16 mouse cellular contexts compared by ENCODE assay signal in the genomic region with DNA sequence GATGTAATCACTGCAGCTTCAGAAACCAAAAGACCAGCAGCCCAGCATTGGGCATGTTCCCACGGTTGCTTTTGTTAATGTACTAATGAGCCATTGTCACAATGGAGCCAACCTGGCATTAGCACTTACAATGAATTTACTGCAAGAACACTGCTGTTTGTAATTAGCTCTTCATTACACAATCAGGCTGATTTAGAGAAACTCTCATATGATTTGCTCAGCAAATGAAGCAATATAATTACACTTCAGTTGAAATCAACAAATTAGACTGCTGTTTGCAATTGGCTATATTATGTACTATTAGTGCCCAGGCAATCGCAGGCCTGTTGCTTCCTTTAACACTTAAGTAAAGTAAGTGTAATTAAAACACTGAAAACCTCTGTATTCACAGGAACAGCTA.
DNase-seq lines count a peak whose midpoint lies in the region; ATAC-seq and TF ChIP-seq lines count a peak whose summit lies in the region.
"Had no signal": no experiment of that assay in that cellular context is flagged by ENCODE, and none has a peak within 500 bp of the region (broad histone marks: within the 10 kb centered on the region; RNA-seq: fewer than 3 reads in every experiment).

No protein-coding gene starts in this region.

- H3K4me3 ChIP-seq in hindbrain, embryonic 14.5 days (replicated peaks; ENCODE audit: low read length) = no peak overlapping the region
- H3K4me3 ChIP-seq in hindbrain, embryonic 10.5 days = no peak overlapping the region
- H3K4me3 ChIP-seq in forebrain, postnatal 0 days (ENCODE audit: low read depth, low read length) = no peak overlapping the region
- H3K4me3 ChIP-seq: limb, embryonic 13.5 days had no signal

- H3K9ac ChIP-seq in hindbrain, embryonic 14.5 days = no peak overlapping the region
- H3K9ac ChIP-seq in forebrain, postnatal 0 days = no peak overlapping the region
- H3K9ac ChIP-seq: limb, embryonic 13.5 days had no signal

- WGBS in hindbrain, embryonic 14.5 days = 62% methylated on average over 2 of the region's 2 CpGs
- 85% methylated on average over 2 of the region's 2 CpGs for WGBS in hindbrain, embryonic 10.5 days
- WGBS in forebrain, postnatal 0 days = 15% methylated on average over 2 of the region's 2 CpGs

- no peak overlapping the region for H3K27ac ChIP-seq in hindbrain, embryonic 14.5 days
- no peak overlapping the region for H3K27ac ChIP-seq in hindbrain, embryonic 10.5 days
- H3K27ac ChIP-seq in forebrain, postnatal 0 days (ENCODE audit: low read depth, low read length) = no peak overlapping the region
- H3K27ac ChIP-seq: limb, embryonic 13.5 days had no signal

- no peaks in the 10 kb centered on the region for H3K27me3 ChIP-seq in hindbrain, embryonic 14.5 days (ENCODE audit: control insufficient read depth, insufficient read depth, low read length)
- no peaks in the 10 kb centered on the region for H3K27me3 ChIP-seq in hindbrain, embryonic 10.5 days (ENCODE audit: insufficient read depth, poor library complexity, severe bottlenecking)
- H3K27me3 ChIP-seq in forebrain, postnatal 0 days (ENCODE audit: insufficient read depth, low read length) = no peaks in the 10 kb centered on the region
- H3K27me3 ChIP-seq: limb, embryonic 13.5 days had no signal

- H3K9me3 ChIP-seq in hindbrain, embryonic 14.5 days (ENCODE audit: control insufficient read depth, low read length) = no peaks in the 10 kb centered on the region
- H3K9me3 ChIP-seq in hindbrain, embryonic 10.5 days = no peaks in the 10 kb centered on the region
- no peaks in the 10 kb centered on the region for H3K9me3 ChIP-seq in forebrain, postnatal 0 days (ENCODE audit: low read length)
- H3K9me3 ChIP-seq: limb, embryonic 13.5 days had no signal

- ATAC-seq in hindbrain, embryonic 14.5 days (ENCODE audit: low FRiP score) = peak; percentile 82
- peak; percentile 95 for ATAC-seq in forebrain, postnatal 0 days

- no peak for TF ChIP-seq CTCF in forebrain, postnatal 0 days (IDR thresholded peaks at IDR 0.05; ENCODE audit: low read depth)

- no peak overlapping the region for H3K4me2 ChIP-seq in hindbrain, embryonic 14.5 days (replicated peaks)
- H3K4me2 ChIP-seq in forebrain, postnatal 0 days (ENCODE audit: low read depth) = no peak overlapping the region
- H3K4me2 ChIP-seq: limb, embryonic 13.5 days had no signal

- H3K36me3 ChIP-seq in hindbrain, embryonic 14.5 days (replicated peaks; ENCODE audit: control insufficient read depth, insufficient read depth) = no peaks in the 10 kb centered on the region
- H3K36me3 ChIP-seq in hindbrain, embryonic 10.5 days = no peaks in the 10 kb centered on the region
- H3K36me3 ChIP-seq in forebrain, postnatal 0 days (ENCODE audit: insufficient read depth) = no peaks in the 10 kb centered on the region
- H3K36me3 ChIP-seq: limb, embryonic 13.5 days had no signal

- no peaks in the 10 kb centered on the region for H3K4me1 ChIP-seq in hindbrain, embryonic 14.5 days (replicated peaks; ENCODE audit: control insufficient read depth, insufficient read depth, low read length)
- H3K4me1 ChIP-seq in hindbrain, embryonic 10.5 days (replicated peaks) = no peaks in the 10 kb centered on the region
- no peaks in the 10 kb centered on the region for H3K4me1 ChIP-seq in forebrain, postnatal 0 days (ENCODE audit: insufficient read depth)
- H3K4me1 ChIP-seq: limb, embryonic 13.5 days had no signal

- peak; percentile 53 for DNase-seq in hindbrain, embryonic 14.5 days (ENCODE audit: low spot score)
- DNase-seq in hindbrain, embryonic 10.5 days (ENCODE audit: low spot score) = no peak
- peak; percentile 35 to 48 for DNase-seq in right cerebral cortex, postnatal 10 days (ENCODE audit: low spot score in 2 of 2)
- DNase-seq in right cerebral cortex, postnatal 14 days = no peak
- DNase-seq in forebrain, postnatal 0 days = peak; percentile 75
- DNase-seq in liver = no peak
- DNase-seq in cerebellum, postnatal 10 days = no peak
- DNase-seq: adrenal gland, postnatal 14 days; B cell, adult 2 months; cerebellum, adult 9-11 months; embryo, embryonic 11 days; gastrocnemius, postnatal 36 days; kidney, adult 8-10 months; kidney, postnatal 25 days; thymus, adult 2 months had no signal

Comparison
In these comparisons a context has a peak if more than half of its experiments do, and no peak if none do; other contexts are left out.
1. DNase-seq: peak in hindbrain, embryonic 14.5 days (single experiment), right cerebral cortex, postnatal 10 days (2 of 2) and forebrain, postnatal 0 days (single experiment); none in hindbrain, embryonic 10.5 days (single experiment), right cerebral cortex, postnatal 14 days (single experiment), liver (single experiment) and cerebellum, postnatal 10 days (0 of 2).